Mouse (Mus musculus): ENCODE data around the gene Wdfy4.

Wdfy4 gene

GRCm38 (mm10) chr14:32991082-32991481 is 194.2 kb downstream of the Wdfy4 start, which contains the start of gene Lrrc18:
Lrrc18 (plus strand) TSS chr14:32991382.
- CTCF ChIA-PET = no interaction called here

- CTCF ChIA-PET = no interaction called here
These were observed 198.6 kb downstream of the Wdfy4 start for GRCm38 (mm10) chr14:32986659-32987058.

- CTCF ChIA-PET = no interaction called here
These were observed 201.1 kb downstream of the Wdfy4 start for GRCm38 (mm10) chr14:32984176-32984738.

GRCm38 (mm10) chr14:32970700-32971099 is 214.6 kb downstream of the Wdfy4 start:
- CTCF ChIA-PET = no interaction called here

GRCm38 (mm10) chr14:32964742-32965141 is 220.6 kb downstream of the Wdfy4 start:
- CTCF ChIA-PET = no interaction called here

GRCm38 (mm10) chr14:32960481-32960880 is 224.8 kb downstream of the Wdfy4 start:
- CTCF ChIA-PET = no interaction called here

GRCm38 (mm10) chr14:32958671-32959070 is 226.6 kb downstream of the Wdfy4 start:
- CTCF ChIA-PET = no interaction called here

- CTCF ChIA-PET = no interaction called here
These were observed 228.8 kb downstream of the Wdfy4 start for GRCm38 (mm10) chr14:32956486-32956885.

- CTCF ChIA-PET = interaction anchor here (0.5 kb wide), 1 partner anchor 158 kb away, joined by 3 read pairs; no protein-coding TSS in a partner anchor
These were observed 234.7 kb downstream of the Wdfy4 start for GRCm38 (mm10) chr14:32950312-32951301.

- CTCF ChIA-PET = no interaction called here
These were observed 237.8 kb downstream of the Wdfy4 start for GRCm38 (mm10) chr14:32947512-32947911.

GRCm38 (mm10) chr14:32939217-32939616 is 246.1 kb downstream of the Wdfy4 start:
- CTCF ChIA-PET = no interaction called here

GRCm38 (mm10) chr14:32934064-32934463 is 251.2 kb downstream of the Wdfy4 start:
- CTCF ChIA-PET = no interaction called here

GRCm38 (mm10) chr14:32932220-32932619 is 253.1 kb downstream of the Wdfy4 start:
- CTCF ChIA-PET = interaction anchor here (0.7 kb wide), 1 partner anchor 527 kb away, joined by 3 read pairs; no protein-coding TSS in a partner anchor

GRCm38 (mm10) chr14:32931709-32932108 is 253.6 kb downstream of the Wdfy4 start:
- CTCF ChIA-PET = no interaction called here

- CTCF ChIA-PET = no interaction called here
These were observed 261.4 kb downstream of the Wdfy4 start for GRCm38 (mm10) chr14:32923871-32924270.

- CTCF ChIA-PET = interaction anchor here (0.6 kb wide), 1 partner anchor 322 kb away, joined by 3 read pairs; no protein-coding TSS in a partner anchor
These were observed 267.4 kb downstream of the Wdfy4 start for GRCm38 (mm10) chr14:32917919-32918318.

- CTCF ChIA-PET = no interaction called here
These were observed 269.9 kb downstream of the Wdfy4 start for GRCm38 (mm10) chr14:32915360-32915759.

GRCm38 (mm10) chr14:32911187-32911586 is 274.1 kb downstream of the Wdfy4 start:
- CTCF ChIA-PET = no interaction called here

Data from spleen, embryonic (tissue).